Mouse (Mus musculus) 3T3-L1 (cell line): ENCODE results near the gene Ski.
"Not testable (repeated sequence)": the region's sequence is repeated elsewhere in the genome, so short reads cannot be mapped to it uniquely, and the experiment has no call there.

Experiments used
- DNase-seq: peaks from one replicate; pipeline ENCODE4 v3.0.0-alpha.2; 2015; ENCODE audit warnings: low read depth, low spot score

Gene Ski

GRCm38 (mm10) chr4:155222552-155222840 lies at the start of gene Ski:
Gene Ski (minus strand): TSS chr4:155222592.
- no peak for DNase-seq

- peak; percentile 73 for DNase-seq
These were observed 46.0 kb upstream of the Ski start for GRCm38 (mm10) chr4:155268382-155268781.

GRCm38 (mm10) chr4:155267639-155268175 lies 45.3 kb upstream of the Ski start:
- DNase-seq: peak; percentile 69

GRCm38 (mm10) chr4:155267047-155267543 lies 44.7 kb upstream of the Ski start:
- DNase-seq: peak; percentile 59

- no peak for DNase-seq
These were observed 42.3 kb upstream of the Ski start for GRCm38 (mm10) chr4:155264521-155265321.

GRCm38 (mm10) chr4:155252253-155252652 lies 29.9 kb upstream of the Ski start:
- no peak for DNase-seq

- DNase-seq: no peak
These were observed 28.8 kb upstream of the Ski start for GRCm38 (mm10) chr4:155251147-155251546.

GRCm38 (mm10) chr4:155250361-155251117 lies 28.1 kb upstream of the Ski start:
- no peak for DNase-seq

GRCm38 (mm10) chr4:155249648-155250351 lies 27.4 kb upstream of the Ski start, which contains the start of gene Faap20:
Gene Faap20 (plus strand): TSS chr4:155249802.
- peak; percentile 85 for DNase-seq

- DNase-seq: peak; percentile 99
These were observed 26.9 kb upstream of the Ski start for GRCm38 (mm10) chr4:155249257-155249647.

GRCm38 (mm10) chr4:155248054-155248453 lies 25.7 kb upstream of the Ski start:
- not testable (repeated sequence) for DNase-seq

- no peak for DNase-seq
These were observed 24.3 kb upstream of the Ski start for GRCm38 (mm10) chr4:155246691-155247105.

GRCm38 (mm10) chr4:155245770-155246492 lies 23.5 kb upstream of the Ski start:
- DNase-seq: peak; percentile 49

- DNase-seq: no peak
These were observed 20.8 kb upstream of the Ski start for GRCm38 (mm10) chr4:155243233-155243632.

GRCm38 (mm10) chr4:155242292-155242691 lies 19.9 kb upstream of the Ski start:
- DNase-seq: no peak

- no peak for DNase-seq
These were observed 19.4 kb upstream of the Ski start for GRCm38 (mm10) chr4:155241789-155242188.

GRCm38 (mm10) chr4:155239494-155239893 lies 17.1 kb upstream of the Ski start:
- no peak for DNase-seq

GRCm38 (mm10) chr4:155238276-155238675 lies 15.9 kb upstream of the Ski start:
- peak; percentile 58 for DNase-seq

- no peak for DNase-seq
These were observed 14.5 kb upstream of the Ski start for GRCm38 (mm10) chr4:155236737-155237385.

GRCm38 (mm10) chr4:155235311-155236119 lies 13.1 kb upstream of the Ski start:
- peak; percentile 92 for DNase-seq
